Mouse (Mus musculus) heart, adult 8-10 months (tissue): ENCODE results near the gene Adam3. TPM values are rescaled to one million over a fixed set of nuclear protein-coding genes. Genes with fewer than 3 reads are reported as not detected.

ENCODE experiments used
- DNase-seq: peaks from one replicate; pipeline ENCODE4 v3.0.0; 2022; ENCODE audit warnings: low spot score
- total RNA-seq, 4 experiments: library from RNA; stranded (reverse); gene quantifications; 2 replicates each; pipeline ENCODE4 v1.2.4; 2022

The Adam3 gene
- total RNA-seq, result not detected

DNA sequence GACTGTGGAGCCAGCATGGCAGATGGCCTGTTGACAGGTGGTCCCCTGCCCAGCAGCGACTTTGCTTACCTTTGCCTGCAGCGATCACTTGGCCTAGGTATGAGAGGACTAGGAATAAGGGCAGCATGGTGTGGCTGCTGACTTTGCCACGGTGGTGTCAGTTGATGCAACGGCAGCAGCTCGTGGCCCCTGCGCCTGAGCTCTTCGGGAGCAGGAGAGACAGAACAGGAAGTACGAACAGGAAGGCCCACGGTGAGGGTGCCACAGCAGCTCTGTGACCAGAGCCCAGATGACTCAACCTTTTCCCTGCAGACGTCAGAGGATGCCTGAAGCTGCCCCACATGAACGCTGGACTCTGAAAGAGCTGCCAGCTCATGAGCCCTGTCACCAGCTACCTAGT lies at the start of gene Adam3:
Gene Adam3, minus strand, starts transcription at position 223 of the 400 bp plus-strand sequence.
- no peak for DNase-seq

DNA sequence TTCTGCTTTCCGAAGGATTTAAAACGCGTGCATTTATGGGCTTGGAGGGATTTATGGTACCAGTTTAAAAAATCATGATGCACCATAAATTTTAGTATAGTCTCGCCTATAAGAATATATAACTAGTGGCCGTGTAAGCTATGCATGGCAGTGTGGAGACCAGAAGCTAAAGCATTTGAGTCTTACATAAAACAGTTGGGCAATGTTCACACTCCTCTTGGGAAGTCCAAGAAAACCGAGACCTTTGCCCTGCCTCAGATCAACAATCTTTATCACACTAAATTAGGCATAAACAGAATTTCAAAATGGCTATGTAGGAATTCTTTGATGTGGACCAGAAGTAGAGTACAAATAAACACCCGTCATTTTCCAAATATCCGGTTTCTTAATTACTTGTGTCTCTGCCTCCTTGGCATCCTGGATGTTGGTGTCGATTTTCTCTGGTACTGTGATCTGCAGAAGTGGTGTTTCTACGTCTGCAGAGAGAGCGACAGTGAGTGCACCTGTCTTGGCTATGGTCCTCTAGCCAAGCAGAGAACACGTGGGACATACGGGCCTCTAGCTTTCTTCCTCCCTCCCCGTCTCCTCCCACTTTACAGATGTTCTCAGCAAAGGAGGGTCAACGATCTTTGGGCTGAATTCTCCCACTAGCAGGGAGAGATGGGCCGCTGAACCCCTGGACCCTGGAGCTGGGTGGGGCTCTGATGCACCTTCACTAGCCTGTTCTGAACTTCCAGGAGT lies 596 bp downstream of the Adam3 start:
- DNase-seq, result no peak

Other genes with a start within 250 kb of the Adam3 start
- under 1 TPM in 2 of 4 experiments, not detected in 2; 0.12 to 0.16 TPM for gene Adam5, start 98.5 kb upstream of the Adam3 start, total RNA-seq